Mouse (Mus musculus): ENCODE data around the gene Prx. TPM values are rescaled to one million over a fixed set of nuclear protein-coding genes. Genes with fewer than 3 reads are reported as not detected.

The Prx gene
- polyA plus RNA-seq, 1 experiment from 2014 or later: 1.2 TPM

GRCm38 (mm10) chr7:27530937-27531336 lies 31.8 kb downstream of the Prx start:
- no peaks in the 10 kb centered on the region for H3K9me3 ChIP-seq
- no peak overlapping the region for H3K9ac ChIP-seq (replicated peaks)
- H3K27ac ChIP-seq: no peak overlapping the region
- no peak for ATAC-seq
- no peak overlapping the region for H3K4me2 ChIP-seq (replicated peaks)
- no peak overlapping the region for H3K4me3 ChIP-seq (replicated peaks)
- no peaks in the 10 kb centered on the region for H3K27me3 ChIP-seq
- peaks cover 63% of the 10 kb centered on the region for H3K36me3 ChIP-seq
- WGBS: 84% methylated on average over 3 of the region's 3 CpGs
- no peaks in the 10 kb centered on the region for H3K4me1 ChIP-seq (replicated peaks)

- H3K4me2 ChIP-seq (replicated peaks): no peak overlapping the region
- WGBS: 84% methylated on average over 10 of the region's 10 CpGs
- no peaks in the 10 kb centered on the region for H3K27me3 ChIP-seq
- no peak for ATAC-seq
- no peaks in the 10 kb centered on the region for H3K9me3 ChIP-seq
- H3K36me3 ChIP-seq: peaks cover 70% of the 10 kb centered on the region
- H3K9ac ChIP-seq (replicated peaks): no peak overlapping the region
- H3K27ac ChIP-seq: no peak overlapping the region
- H3K4me3 ChIP-seq (replicated peaks): no peak overlapping the region
- no peaks in the 10 kb centered on the region for H3K4me1 ChIP-seq (replicated peaks)
Measured at GRCm38 (mm10) chr7:27531707-27532106, 32.6 kb downstream of the Prx start.

DNA sequence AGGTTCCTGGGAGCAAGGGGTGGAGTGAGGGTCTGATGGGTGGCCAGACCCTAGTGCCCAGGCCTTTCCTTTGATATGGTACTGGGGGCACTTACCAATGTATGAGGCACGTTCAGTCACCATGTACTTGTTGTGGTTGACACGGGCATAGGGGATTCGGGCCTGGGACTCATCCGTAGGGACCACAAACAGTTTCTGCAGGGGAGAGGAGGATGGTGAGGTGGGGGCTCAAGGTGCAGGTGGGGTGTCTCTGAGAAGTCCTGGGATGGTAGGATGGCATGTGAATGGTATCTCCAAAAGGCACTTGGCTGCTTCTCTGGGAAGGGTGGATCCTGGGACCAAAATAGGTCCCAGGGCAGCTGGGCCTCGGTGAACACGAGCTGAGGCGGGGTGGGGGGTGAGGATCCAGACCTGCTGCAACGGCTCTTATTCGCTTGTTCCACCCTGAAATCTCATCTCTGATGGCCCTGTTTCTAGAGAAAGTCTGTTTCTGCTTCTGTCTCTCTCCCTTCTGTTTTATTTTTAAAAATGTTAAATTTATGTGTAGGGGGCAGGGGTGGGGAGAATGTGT lies 33.4 kb downstream of the Prx start:
- no peaks in the 10 kb centered on the region for H3K4me1 ChIP-seq (replicated peaks)
- ATAC-seq: no peak
- H3K9ac ChIP-seq (replicated peaks): no peak overlapping the region
- H3K9me3 ChIP-seq: no peaks in the 10 kb centered on the region
- 95% methylated on average over 9 of the region's 9 CpGs for WGBS
- peaks cover 79% of the 10 kb centered on the region for H3K36me3 ChIP-seq
- H3K4me3 ChIP-seq (replicated peaks): no peak overlapping the region
- H3K4me2 ChIP-seq (replicated peaks): no peak overlapping the region
- H3K27ac ChIP-seq: no peak overlapping the region
- no peaks in the 10 kb centered on the region for H3K27me3 ChIP-seq

- 84% methylated on average over 2 of the region's 2 CpGs for WGBS
- H3K4me1 ChIP-seq (replicated peaks): no peaks in the 10 kb centered on the region
- H3K9ac ChIP-seq (replicated peaks): no peak overlapping the region
- H3K27me3 ChIP-seq: no peaks in the 10 kb centered on the region
- H3K4me2 ChIP-seq (replicated peaks): no peak overlapping the region
- H3K36me3 ChIP-seq: peaks cover 91% of the 10 kb centered on the region
- ATAC-seq: no peak
- H3K27ac ChIP-seq: no peak overlapping the region
- H3K9me3 ChIP-seq: no peaks in the 10 kb centered on the region
- no peak overlapping the region for H3K4me3 ChIP-seq (replicated peaks)
Measured at GRCm38 (mm10) chr7:27535386-27535785, 36.3 kb downstream of the Prx start.

GRCm38 (mm10) chr7:27536618-27537017 lies 37.5 kb downstream of the Prx start:
- no peak overlapping the region for H3K9ac ChIP-seq (replicated peaks)
- H3K27me3 ChIP-seq: no peaks in the 10 kb centered on the region
- no peak overlapping the region for H3K4me2 ChIP-seq (replicated peaks)
- no peak for ATAC-seq
- 90% methylated on average over 6 of the region's 6 CpGs for WGBS
- peaks cover 7% of the 10 kb centered on the region for H3K4me1 ChIP-seq (replicated peaks)
- peaks cover 87% of the 10 kb centered on the region for H3K36me3 ChIP-seq
- H3K27ac ChIP-seq: no peak overlapping the region
- no peak overlapping the region for H3K4me3 ChIP-seq (replicated peaks)
- H3K9me3 ChIP-seq: no peaks in the 10 kb centered on the region

DNA sequence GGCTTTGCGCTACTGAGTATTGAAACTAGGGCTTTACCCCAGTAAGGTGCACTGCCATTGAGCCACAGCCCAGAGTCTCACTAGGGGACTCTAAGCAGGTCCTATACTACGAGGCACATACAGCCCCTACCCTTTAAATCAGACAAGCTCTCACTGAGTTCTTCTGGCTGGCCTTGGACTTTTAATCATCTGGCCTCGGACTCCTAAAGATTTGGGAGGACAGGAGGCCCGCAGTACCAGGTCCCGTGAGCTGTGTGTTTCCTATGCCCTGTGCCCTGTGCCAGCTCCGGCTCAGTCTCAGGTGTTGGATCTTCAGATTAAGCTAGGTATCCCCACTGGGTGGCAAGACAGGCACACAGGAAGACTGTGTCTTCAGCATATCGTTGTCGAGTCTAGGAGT lies 38.9 kb downstream of the Prx start:
- H3K4me3 ChIP-seq (replicated peaks): no peak overlapping the region
- H3K4me1 ChIP-seq (replicated peaks): peaks cover 16% of the 10 kb centered on the region
- no peak for ATAC-seq
- peaks cover 74% of the 10 kb centered on the region for H3K36me3 ChIP-seq
- no peak overlapping the region for H3K4me2 ChIP-seq (replicated peaks)
- no peaks in the 10 kb centered on the region for H3K27me3 ChIP-seq
- no peaks in the 10 kb centered on the region for H3K9me3 ChIP-seq
- H3K27ac ChIP-seq: no peak overlapping the region
- no peak overlapping the region for H3K9ac ChIP-seq (replicated peaks)
- WGBS: 90% methylated on average over 8 of the region's 8 CpGs

DNA sequence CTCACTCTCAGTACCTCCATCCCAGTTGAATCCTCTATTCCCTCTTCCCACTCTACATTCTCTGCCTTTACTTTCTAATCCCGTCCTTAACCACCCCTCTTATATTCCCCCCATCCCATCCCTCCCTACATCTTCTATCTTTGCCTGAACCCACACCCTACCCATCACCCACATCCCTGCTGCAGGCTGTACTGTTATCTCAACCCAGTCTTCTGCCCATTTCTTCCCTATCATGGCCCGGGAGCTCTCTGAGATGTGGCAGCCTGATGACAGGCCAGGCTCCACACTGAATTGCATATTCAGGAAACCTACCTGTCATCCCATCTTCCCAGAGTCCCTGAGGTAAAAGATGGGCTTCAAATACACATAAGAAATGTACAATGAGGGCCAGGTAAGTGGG lies 39.7 kb downstream of the Prx start:
- Histone ChIP-seq H3K9me3 (no peaks in the 10 kb centered on the region), H3K36me3 (peaks cover 67% of the 10 kb centered on the region), H3K4me1 (replicated peaks) (peaks cover 18% of the 10 kb centered on the region), H3K27ac (no peak overlapping the region), H3K9ac (replicated peaks) (no peak overlapping the region), H3K27me3 (no peaks in the 10 kb centered on the region), H3K4me3 (replicated peaks) (no peak overlapping the region), H3K4me2 (replicated peaks) (no peak overlapping the region)
- ATAC-seq: no peak
- 81% methylated on average over 2 of the region's 2 CpGs for WGBS

GRCm38 (mm10) chr7:27540521-27540920 lies 41.4 kb downstream of the Prx start:
- ATAC-seq: no peak
- no peak overlapping the region for H3K4me2 ChIP-seq (replicated peaks)
- WGBS: 75% methylated on average over 2 of the region's 2 CpGs
- peaks cover 53% of the 10 kb centered on the region for H3K36me3 ChIP-seq
- no peaks in the 10 kb centered on the region for H3K9me3 ChIP-seq
- H3K27ac ChIP-seq: no peak overlapping the region
- no peak overlapping the region for H3K4me3 ChIP-seq (replicated peaks)
- H3K9ac ChIP-seq (replicated peaks): no peak overlapping the region
- peaks cover 18% of the 10 kb centered on the region for H3K4me1 ChIP-seq (replicated peaks)
- H3K27me3 ChIP-seq: no peaks in the 10 kb centered on the region

DNA sequence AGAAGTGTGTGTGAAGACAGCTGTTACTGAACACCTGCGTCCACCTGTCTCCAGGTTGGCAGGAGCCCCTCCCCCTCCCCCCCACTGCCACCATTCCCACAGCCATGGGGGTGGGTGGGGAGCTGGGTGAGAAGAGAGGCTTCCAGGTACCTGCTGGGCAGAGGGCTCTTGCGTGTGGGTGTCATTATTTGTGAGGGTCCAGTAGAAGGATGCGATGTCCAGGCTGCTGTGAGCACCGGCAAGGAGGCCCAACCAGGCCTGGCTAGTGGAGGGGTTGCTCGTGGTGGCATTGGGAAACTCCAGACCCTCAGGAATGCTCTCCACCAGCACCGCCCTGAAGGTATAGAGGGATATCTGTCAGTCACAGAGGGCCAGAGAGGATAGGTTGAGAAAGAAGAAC lies 41.8 kb downstream of the Prx start:
- Histone ChIP-seq H3K4me2 (replicated peaks) (peak overlapping the region; percentile 74), H3K9ac (replicated peaks) (0 out of 2 replicates have a peak overlapping the region, but pooled peaks have one; percentile 36), H3K4me3 (replicated peaks) (no peak overlapping the region), H3K36me3 (peaks cover 49% of the 10 kb centered on the region), H3K4me1 (replicated peaks) (peaks cover 18% of the 10 kb centered on the region), H3K27ac (0 out of 2 replicates have a peak overlapping the region, but pooled peaks have one; percentile 5), H3K27me3 (no peaks in the 10 kb centered on the region), H3K9me3 (no peaks in the 10 kb centered on the region)
- 89% methylated on average over 6 of the region's 6 CpGs for WGBS
- no peak for ATAC-seq

DNA sequence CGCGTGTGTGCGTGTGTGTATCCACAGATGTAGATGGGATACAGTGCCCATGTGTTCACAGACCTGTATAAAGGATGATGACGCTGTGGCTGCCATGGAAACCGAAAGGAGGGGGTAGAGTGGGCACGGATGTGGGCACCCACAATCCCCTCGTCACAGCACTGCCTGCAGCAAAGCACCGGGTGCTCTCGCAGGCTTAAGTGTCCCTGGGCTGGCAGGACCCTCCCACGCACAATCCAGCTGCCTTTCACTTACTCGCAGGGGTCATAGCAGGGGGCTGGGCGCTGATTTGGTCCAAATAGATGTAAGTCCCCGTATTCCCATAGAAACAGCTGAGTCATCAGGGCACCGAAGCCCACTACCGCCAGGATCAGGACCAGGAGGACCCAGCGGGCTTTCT lies 42.3 kb downstream of the Prx start:
- H3K9me3 ChIP-seq: no peaks in the 10 kb centered on the region
- peak overlapping the region; percentile 36; the same call in 1 of the 2 replicates for H3K9ac ChIP-seq (replicated peaks)
- WGBS: 72% methylated on average over 16 of the region's 16 CpGs
- 0 out of 2 replicates have a peak overlapping the region, but pooled peaks have one; percentile 5 for H3K27ac ChIP-seq
- peak overlapping the region; percentile 55 for H3K4me3 ChIP-seq (replicated peaks)
- peak; percentile 51 for ATAC-seq
- peaks cover 44% of the 10 kb centered on the region for H3K36me3 ChIP-seq
- H3K4me1 ChIP-seq (replicated peaks): peaks cover 18% of the 10 kb centered on the region
- no peaks in the 10 kb centered on the region for H3K27me3 ChIP-seq
- peak overlapping the region; percentile 74 for H3K4me2 ChIP-seq (replicated peaks)

- Histone ChIP-seq H3K27ac (no peak overlapping the region), H3K4me1 (replicated peaks) (peaks cover 18% of the 10 kb centered on the region), H3K4me3 (replicated peaks) (peak overlapping the region; percentile 55), H3K9me3 (no peaks in the 10 kb centered on the region), H3K4me2 (replicated peaks) (peak overlapping the region; percentile 74), H3K36me3 (peaks cover 39% of the 10 kb centered on the region), H3K27me3 (no peaks in the 10 kb centered on the region), H3K9ac (replicated peaks) (peak overlapping the region; percentile 76)
- 65% methylated on average over 5 of the region's 5 CpGs for WGBS
- ATAC-seq: 0 out of 2 replicates have a peak, but pooled peaks have one; percentile 2
Measured at GRCm38 (mm10) chr7:27541922-27542321, 42.8 kb downstream of the Prx start.

GRCm38 (mm10) chr7:27542392-27543033 lies 43.4 kb downstream of the Prx start:
- peak overlapping the region; percentile 76 for H3K9ac ChIP-seq (replicated peaks)
- no peaks in the 10 kb centered on the region for H3K27me3 ChIP-seq
- H3K4me2 ChIP-seq (replicated peaks): peak overlapping the region; percentile 74
- ATAC-seq: peak; percentile 96
- 4% methylated on average over 30 of the region's 30 CpGs for WGBS
- H3K36me3 ChIP-seq: peaks cover 34% of the 10 kb centered on the region
- H3K4me3 ChIP-seq (replicated peaks): peak overlapping the region; percentile 55
- H3K27ac ChIP-seq: no peak overlapping the region
- H3K9me3 ChIP-seq: no peaks in the 10 kb centered on the region
- peaks cover 18% of the 10 kb centered on the region for H3K4me1 ChIP-seq (replicated peaks)

Measured in midbrain, embryonic 13.5 days (tissue).